Mouse (Mus musculus): ENCODE data around the gene Rcor1.

DNA sequence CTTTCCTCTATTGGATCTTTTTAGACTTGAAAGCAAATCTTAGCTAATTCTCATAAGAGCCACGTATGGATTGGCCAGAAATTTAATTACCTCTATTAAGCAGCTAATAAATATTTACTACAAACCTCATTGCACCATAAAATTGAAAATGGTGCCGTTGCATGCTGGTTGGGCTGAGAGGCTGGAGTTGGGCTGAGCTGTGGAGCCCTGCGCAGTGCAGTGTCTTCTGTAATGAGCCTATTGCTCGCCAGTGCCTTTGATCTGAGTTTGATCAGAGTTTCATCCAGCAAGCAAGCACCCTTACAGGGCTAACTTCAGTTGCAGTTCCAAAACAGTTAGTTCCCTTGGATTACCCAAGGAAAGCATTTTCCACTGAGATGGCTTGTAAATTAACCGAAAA lies 114.8 kb downstream of the Rcor1 start:
- no peak for TF ChIP-seq CTCF (IDR thresholded peaks at IDR 0.05; ENCODE audit: control insufficient read depth, insufficient read depth, insufficient replicate concordance, low read depth, low read length)
- no peak for TF ChIP-seq POLR2A (IDR thresholded peaks at IDR 0.05; ENCODE audit: control insufficient read depth, low read depth, low read length)

Data from testis, adult 2 months (tissue).